Mouse (Mus musculus) lung, adult 2 months (tissue): ENCODE results near the gene Nxpe5. TPM values are rescaled to one million over a fixed set of nuclear protein-coding genes. Genes with fewer than 3 reads are reported as not detected.
"Not testable (repeated sequence)": the region's sequence is repeated elsewhere in the genome, so short reads cannot be mapped to it uniquely, and the experiment has no call there.

Experiments used
- DNase-seq: peaks from one replicate; pipeline ENCODE4 v3.0.0; 2022
- H3K4me1 ChIP-seq: fragments of 200-500 bp; 2 replicates; pipeline ENCODE4 v1.6.1; 2011; ENCODE audit warnings: low read length; ENCODE audit not compliant: control insufficient read depth, insufficient read depth
- H3K4me3 ChIP-seq: fragments of 200-500 bp; replicated peaks from 2 replicates; pipeline ENCODE3; 2011; ENCODE audit warnings: low read depth, mild to moderate bottlenecking, control low read depth, low read length; ENCODE audit errors: extremely low read depth
- CTCF ChIP-seq: fragments of 200-500 bp; IDR thresholded peaks from 2 replicates; pipeline ENCODE4 v1.5.1; 2011; ENCODE audit warnings: mild to moderate bottlenecking, low read length, control low read depth; ENCODE audit not compliant: insufficient read depth
- POLR2A ChIP-seq: fragments of 200-500 bp; IDR thresholded peaks from 2 replicates; pipeline ENCODE4 v1.6.1; 2011; ENCODE audit warnings: low read depth, mild to moderate bottlenecking, control low read depth, low read length, borderline replicate concordance; ENCODE audit errors: extremely low read depth
- WGBS: fragments of 180-500 bp; shearing (Covaris S2); methylation state at CpG from one replicate; pipeline ENCODE4 v1.1.7; 2018; 5-methylcytosine and 5-hydroxymethylcytosine counted together
- polyA plus RNA-seq: library from polyadenylated mRNA; depleted of rRNA; stranded (reverse); fragments of >200 nt; gene quantifications from 2 replicates; pipeline ENCODE4 v1.2.3, GENCODE M21; 2012

Gene Nxpe5
- polyA plus RNA-seq, 1 experiment: 0.34 TPM

DNA sequence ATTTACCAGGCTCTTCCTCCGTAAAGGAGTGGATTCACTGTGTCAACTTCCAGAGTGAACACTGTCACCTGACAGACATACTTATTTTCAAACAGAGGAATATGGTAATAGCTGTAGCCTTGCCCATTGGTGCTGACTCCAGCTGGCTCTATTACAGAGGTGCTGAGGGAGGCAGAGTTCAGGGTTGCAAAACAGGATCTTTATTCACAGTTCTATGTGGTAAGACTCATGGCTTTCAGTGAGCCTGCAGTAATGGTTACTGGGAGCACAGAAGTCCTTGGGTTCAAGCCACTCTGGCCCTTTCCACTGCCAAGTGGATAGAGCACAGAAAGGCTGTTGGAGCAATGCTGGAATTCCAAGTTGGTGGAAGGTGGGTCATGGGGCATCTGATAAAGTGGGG lies 18.4 kb upstream of the Nxpe5 start:
- WGBS: 62% methylated on average over 1 of the region's 1 CpGs
- Histone ChIP-seq H3K4me1 (no peaks in the 10 kb centered on the region), H3K4me3 (no peak overlapping the region)
- TF ChIP-seq CTCF (no peak), POLR2A (no peak)
- no peak for DNase-seq

DNA sequence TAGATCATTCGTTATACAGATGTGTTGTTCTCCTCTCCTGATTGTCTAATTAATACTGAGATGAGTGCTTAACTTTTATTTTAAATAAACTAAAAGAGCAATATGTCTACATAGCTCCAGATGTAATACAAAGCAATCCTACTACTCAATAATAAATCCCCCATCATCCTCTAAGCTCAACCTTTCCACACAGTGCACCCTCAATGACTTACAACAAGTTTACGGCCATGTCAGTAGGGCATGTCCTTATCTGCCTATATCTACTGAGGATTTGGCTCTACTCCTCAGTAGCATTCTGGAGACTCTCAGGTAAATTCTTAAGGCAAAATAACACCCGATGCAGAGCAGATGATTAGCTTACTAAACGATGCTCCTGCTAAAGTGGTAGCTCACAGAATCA lies 17.8 kb upstream of the Nxpe5 start:
- Histone ChIP-seq H3K4me1 (no peaks in the 10 kb centered on the region), H3K4me3 (no peak overlapping the region)
- DNase-seq: no peak
- 77% methylated on average over 4 of the region's 4 CpGs for WGBS
- TF ChIP-seq POLR2A: no peak
- no peak for TF ChIP-seq CTCF

DNA sequence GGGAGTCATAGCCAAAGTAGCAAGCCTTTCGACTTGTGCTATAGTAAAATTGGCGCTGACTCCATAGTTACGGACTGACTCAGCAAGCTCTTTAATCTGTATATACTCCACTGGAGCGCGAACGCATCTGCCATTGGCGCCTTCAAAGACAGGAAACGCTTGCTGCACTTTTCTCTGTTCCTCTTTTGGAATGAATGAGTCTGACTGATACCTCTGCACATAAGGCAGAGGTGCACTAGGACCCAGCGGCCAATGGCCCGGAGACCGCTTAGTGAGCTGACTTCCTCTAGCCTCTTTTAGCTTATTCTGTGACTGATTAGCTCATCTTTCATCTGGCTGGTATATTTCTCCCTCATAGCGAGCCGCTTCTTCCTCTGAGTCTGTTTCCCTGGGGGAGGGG lies 9.1 kb upstream of the Nxpe5 start:
- WGBS: 83% methylated on average over 13 of the region's 13 CpGs
- H3K4me3 ChIP-seq, H3K4me1 ChIP-seq, DNase-seq: not testable (repeated sequence)

DNA sequence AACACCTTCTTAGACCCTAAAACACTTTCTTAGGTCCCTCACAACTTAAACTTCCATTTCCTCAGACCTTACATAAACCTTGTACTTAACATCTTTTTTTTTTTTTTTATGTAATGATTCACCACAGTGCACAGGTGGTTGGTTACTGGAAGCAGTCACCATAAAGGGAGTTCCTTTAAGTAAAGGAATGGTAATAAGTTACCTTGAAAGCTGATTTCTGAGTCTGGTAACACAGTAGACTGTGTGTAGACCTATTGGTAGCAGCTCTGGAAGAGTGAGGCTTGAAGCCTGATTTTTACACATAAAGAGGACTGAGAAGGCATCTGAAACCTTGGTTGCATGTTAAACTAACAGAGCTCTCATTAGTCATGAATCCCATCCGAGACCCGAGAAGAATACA lies 5.8 kb upstream of the Nxpe5 start:
- WGBS: 13% methylated on average over 2 of the region's 2 CpGs
- DNase-seq: no peak
- H3K4me3 ChIP-seq: no peak overlapping the region
- H3K4me1 ChIP-seq: no peaks in the 10 kb centered on the region
- no peak for TF ChIP-seq CTCF
- TF ChIP-seq POLR2A: no peak

DNA sequence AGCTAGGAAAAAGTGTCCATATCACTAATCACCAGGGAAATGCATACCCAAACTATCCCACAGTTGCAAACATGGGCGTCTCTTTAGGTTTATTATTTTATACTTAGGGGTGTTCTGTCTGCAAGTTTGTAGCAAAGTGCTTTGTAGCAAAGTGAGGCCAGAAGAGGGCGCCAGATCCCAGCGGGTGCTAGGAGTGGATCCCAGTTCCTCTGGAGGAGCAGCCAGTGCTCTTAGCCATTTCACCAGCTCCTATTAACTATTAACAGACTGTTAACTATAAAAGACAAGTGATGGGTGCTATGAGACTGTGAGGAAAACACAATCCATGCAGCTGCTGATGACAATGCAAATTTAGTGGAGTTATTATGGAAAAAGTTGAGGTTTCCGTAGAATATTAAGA lies 3.6 kb upstream of the Nxpe5 start:
- TF ChIP-seq CTCF (peak; percentile 84), POLR2A (no peak)
- peak; percentile 79 for DNase-seq
- 20% methylated on average over 4 of the region's 4 CpGs for WGBS
- Histone ChIP-seq H3K4me1 (no peaks in the 10 kb centered on the region), H3K4me3 (no peak overlapping the region)

DNA sequence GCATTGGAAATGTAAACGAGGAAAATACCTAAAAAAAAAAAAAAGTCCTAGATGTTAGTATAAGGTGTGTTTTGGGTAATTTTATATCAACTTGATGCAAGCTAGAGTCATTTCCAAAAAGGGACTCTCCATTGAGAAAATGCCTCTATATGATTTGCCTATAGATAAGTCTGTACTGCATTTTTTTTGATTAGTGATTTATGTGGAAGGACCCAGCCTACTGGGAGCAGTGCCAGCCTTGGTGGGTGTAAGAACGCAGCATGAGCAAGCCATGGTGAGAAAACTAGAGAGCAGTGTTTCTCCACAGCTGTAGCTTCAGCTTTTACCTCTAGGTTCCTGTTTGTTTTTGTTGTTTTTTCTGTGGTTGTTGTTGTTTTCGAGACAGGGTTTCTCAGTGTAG lies 2.4 kb upstream of the Nxpe5 start:
- H3K4me3 ChIP-seq: no peak overlapping the region
- DNase-seq: no peak
- WGBS: 33% methylated on average over 3 of the region's 3 CpGs
- TF ChIP-seq POLR2A (no peak), CTCF (no peak)
- no peaks in the 10 kb centered on the region for H3K4me1 ChIP-seq

DNA sequence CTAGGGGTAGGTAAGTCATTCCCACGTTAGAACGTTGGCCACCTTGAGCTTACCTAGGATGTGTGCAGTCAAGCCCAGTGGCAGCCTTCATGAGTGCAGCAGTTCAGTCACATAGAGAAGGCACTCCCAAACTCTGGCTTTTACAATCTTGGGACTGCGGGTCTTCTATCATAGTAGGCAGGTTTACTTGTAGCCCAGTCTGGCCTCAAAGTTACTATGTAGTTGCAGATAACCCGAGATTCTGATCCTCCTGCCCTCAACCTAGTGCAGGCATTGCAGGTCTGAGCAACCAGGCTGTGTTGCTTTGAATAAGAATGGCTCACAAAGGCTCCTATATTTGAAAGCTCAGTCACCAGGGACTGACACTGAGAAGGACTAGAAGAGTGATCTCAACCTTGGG lies 793 bp downstream of the Nxpe5 start:
- TF ChIP-seq CTCF (no peak), POLR2A (no peak)
- WGBS: 68% methylated on average over 4 of the region's 4 CpGs
- no peaks in the 10 kb centered on the region for H3K4me1 ChIP-seq
- DNase-seq: no peak
- H3K4me3 ChIP-seq: no peak overlapping the region

DNA sequence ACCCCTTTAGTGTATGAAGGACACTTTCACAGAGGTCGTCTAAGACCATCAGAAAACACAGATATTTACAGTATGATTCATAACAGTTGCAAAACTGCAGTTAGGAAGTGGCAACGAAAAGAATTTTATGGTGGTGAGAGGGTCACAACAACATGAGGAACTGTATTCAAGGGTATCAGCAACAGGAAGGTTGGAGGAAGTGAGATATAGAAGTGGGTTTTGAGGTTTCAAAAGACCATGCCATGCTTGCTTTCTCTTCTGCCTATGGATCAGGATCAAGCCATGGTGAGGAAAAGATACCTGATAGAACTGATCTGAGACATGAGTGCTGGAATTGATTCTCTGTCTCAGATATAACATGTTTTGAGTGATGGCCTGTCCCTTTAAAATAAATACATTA lies 1.7 kb downstream of the Nxpe5 start:
- TF ChIP-seq CTCF: no peak
- WGBS: 30% methylated on average over 2 of the region's 2 CpGs
- DNase-seq: no peak
- H3K4me3 ChIP-seq: no peak overlapping the region
- H3K4me1 ChIP-seq: no peaks in the 10 kb centered on the region

DNA sequence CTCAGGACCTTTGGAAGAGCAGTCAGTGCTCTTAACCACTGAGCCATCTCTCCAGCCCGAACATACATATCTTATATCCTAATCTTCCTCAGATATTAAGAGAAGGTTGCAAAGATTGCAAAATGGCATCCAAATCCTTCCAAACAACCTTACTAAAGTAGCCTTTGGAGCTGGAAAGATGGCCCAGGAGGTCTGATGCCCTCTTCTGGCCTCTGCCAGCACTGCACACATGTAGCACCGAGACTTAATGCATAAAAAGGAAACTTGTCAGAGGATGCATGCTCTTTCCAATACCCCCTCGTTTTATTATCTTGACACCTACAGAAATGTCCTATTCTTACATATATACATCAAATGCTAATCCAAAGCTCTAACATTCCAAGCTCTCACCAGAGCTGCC lies 2.3 kb downstream of the Nxpe5 start:
- Histone ChIP-seq H3K4me1 (no peaks in the 10 kb centered on the region), H3K4me3 (no peak overlapping the region)
- WGBS: 47% methylated on average over 3 of the region's 3 CpGs
- peak; percentile 17 for DNase-seq
- TF ChIP-seq CTCF (peak; percentile 62), POLR2A (no peak)

DNA sequence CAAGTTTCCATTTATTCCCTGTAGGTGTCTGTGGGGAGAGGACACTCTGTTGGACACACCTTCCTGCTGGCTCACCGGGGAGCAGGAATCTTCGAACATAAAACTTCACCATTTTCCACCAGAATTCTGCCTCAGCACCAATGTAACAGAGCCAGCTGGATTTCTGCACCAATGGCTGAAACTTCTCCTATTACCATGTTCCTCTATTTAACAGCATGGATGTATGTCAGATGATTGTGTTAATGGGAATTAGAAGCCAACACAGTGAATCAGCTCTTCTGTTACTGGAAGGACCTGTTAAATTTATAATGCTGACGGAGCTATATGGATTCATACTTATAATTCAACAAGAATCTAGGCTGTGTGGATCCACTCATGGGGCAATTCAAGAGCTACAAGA lies 3.8 kb downstream of the Nxpe5 start:
- no peak for DNase-seq
- TF ChIP-seq CTCF: no peak
- no peak for TF ChIP-seq POLR2A
- WGBS: 75% methylated on average over 3 of the region's 3 CpGs
- Histone ChIP-seq H3K4me3 (no peak overlapping the region), H3K4me1 (no peaks in the 10 kb centered on the region)

DNA sequence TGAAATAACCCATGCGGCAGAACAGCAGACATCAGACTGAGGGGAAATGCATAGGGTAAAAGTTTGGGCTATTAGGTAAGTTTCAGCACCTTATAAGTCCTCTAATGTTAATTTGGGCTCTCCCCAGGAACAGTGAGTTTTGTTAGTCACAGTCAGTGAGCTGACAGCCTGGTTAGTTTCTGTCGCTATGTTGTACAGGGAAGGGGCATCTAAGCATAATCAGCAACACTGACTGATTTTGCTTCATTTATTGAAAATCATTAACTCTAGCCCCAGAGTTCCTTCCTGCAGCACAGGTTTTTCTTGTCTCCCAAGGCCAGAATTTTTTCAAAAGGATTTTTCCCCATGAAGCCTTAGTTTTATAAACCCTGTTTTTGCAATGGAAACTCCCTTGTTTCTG lies 8.1 kb downstream of the Nxpe5 start:
- no peak for DNase-seq
- H3K4me3 ChIP-seq: no peak overlapping the region
- TF ChIP-seq CTCF (no peak), POLR2A (no peak)
- no peaks in the 10 kb centered on the region for H3K4me1 ChIP-seq
- WGBS: 86% methylated on average over 2 of the region's 2 CpGs

DNA sequence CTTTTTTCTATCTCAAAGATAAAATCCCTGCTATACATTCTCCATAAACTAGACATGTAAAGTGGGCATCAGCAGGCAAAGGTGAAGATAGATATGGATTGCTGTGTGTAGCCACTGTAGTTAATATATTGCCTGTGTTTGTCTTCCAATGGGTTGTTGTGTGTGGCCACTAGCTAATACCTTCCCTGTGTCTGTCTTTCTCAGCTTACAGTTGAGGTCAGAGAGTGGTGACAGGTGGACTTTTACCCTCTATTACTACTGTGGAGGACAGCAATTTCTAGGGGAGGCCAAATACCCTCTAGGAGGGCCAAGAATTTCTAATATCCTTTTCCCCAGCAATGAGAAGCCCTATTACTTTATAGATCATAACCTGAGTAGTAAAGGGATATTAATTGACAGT lies 8.5 kb downstream of the Nxpe5 start:
- TF ChIP-seq CTCF (no peak), POLR2A (no peak)
- Histone ChIP-seq H3K4me3 (no peak overlapping the region), H3K4me1 (no peaks in the 10 kb centered on the region)
- no peak for DNase-seq
